15 mouse cellular contexts compared by ENCODE assay signal in genomic region chr9:69087325-69087724, GRCm38 (mm10).
"Had no signal": no experiment of that assay in that cellular context is flagged by ENCODE, and none has a peak within 500 bp of the region (broad histone marks: within the 10 kb centered on the region; RNA-seq: fewer than 3 reads in every experiment).

No protein-coding gene starts in this region.

- H3K36me3 ChIP-seq: limb, embryonic 13.5 days; midbrain, embryonic 10.5 days; neural tube, embryonic 15.5 days had no signal

- H3K9ac ChIP-seq: limb, embryonic 13.5 days; neural tube, embryonic 15.5 days had no signal

- DNase-seq: kidney, adult 11 months; kidney, adult 9 months; kidney, postnatal 36 days; layer of hippocampus, adult 9-11 months; layer of hippocampus, postnatal 36 days; lung, adult 18-20 months; midbrain, embryonic 14.5 days; right cerebral cortex, adult 18-20 months; thymus, adult 2 months; thymus, postnatal 25 days had no signal

- H3K4me3 ChIP-seq: limb, embryonic 13.5 days; midbrain, embryonic 10.5 days; myocyte; neural tube, embryonic 15.5 days had no signal

- H3K4me2 ChIP-seq: limb, embryonic 13.5 days; neural tube, embryonic 15.5 days had no signal

- H3K9me3 ChIP-seq: limb, embryonic 13.5 days; midbrain, embryonic 10.5 days; neural tube, embryonic 15.5 days had no signal

- H3K27ac ChIP-seq: kidney, postnatal 0 days; limb, embryonic 13.5 days; midbrain, embryonic 10.5 days; neural tube, embryonic 15.5 days had no signal
